Mouse (Mus musculus) spleen, postnatal 14 days (tissue): ENCODE measurements around the gene Hmmr.
A peak's percentile ranks its signal among the peaks of the same experiment; 100 is the strongest.
"Not testable (repeated sequence)": the region's sequence is repeated elsewhere in the genome, so short reads cannot be mapped to it uniquely, and the experiment has no call there.

ENCODE experiments used
- DNase-seq, 2 experiments: peaks; one replicate each; pipeline ENCODE4 v3.0.0; 2021 to 2022; ENCODE audit warnings: low spot score in 2 of 2

The Hmmr gene

GRCm38 (mm10) chr11:40733339-40734174, at the start of gene Hmmr, which contains the start of gene Nudcd2:
TSS of gene Hmmr (minus strand) at chr11:40733422.
TSS of gene Nudcd2 (plus strand) at chr11:40733667.
- peak; percentile 80 to 85 for DNase-seq

GRCm38 (mm10) chr11:40781857-40782256, 48.6 kb upstream of the Hmmr start:
- DNase-seq, result no peak

GRCm38 (mm10) chr11:40775315-40776269, 42.4 kb upstream of the Hmmr start:
- no peak for DNase-seq

GRCm38 (mm10) chr11:40764690-40765089, 31.5 kb upstream of the Hmmr start:
- no peak for DNase-seq

GRCm38 (mm10) chr11:40763395-40763794, 30.2 kb upstream of the Hmmr start:
- no peak for DNase-seq

- DNase-seq, result no peak
These were observed 26.7 kb upstream of the Hmmr start for GRCm38 (mm10) chr11:40759896-40760295.

GRCm38 (mm10) chr11:40755968-40756367, 22.7 kb upstream of the Hmmr start:
- no peak for DNase-seq

- peak; percentile 73 to 81 for DNase-seq
These were observed 21.9 kb upstream of the Hmmr start, which contains the start of gene Ccng1 for GRCm38 (mm10) chr11:40755109-40755627. TSS of gene Ccng1 (minus strand) at chr11:40755311.

- DNase-seq, result no peak
These were observed 21.5 kb upstream of the Hmmr start for GRCm38 (mm10) chr11:40754664-40755107.

GRCm38 (mm10) chr11:40753836-40754235, 20.6 kb upstream of the Hmmr start:
- no peak for DNase-seq

- no peak for DNase-seq
These were observed 14.5 kb upstream of the Hmmr start for GRCm38 (mm10) chr11:40747716-40748115.

- no peak for DNase-seq
These were observed 13.1 kb upstream of the Hmmr start for GRCm38 (mm10) chr11:40746361-40746760.

- no peak for DNase-seq
These were observed 11.1 kb upstream of the Hmmr start for GRCm38 (mm10) chr11:40744348-40744747.

- no peak for DNase-seq
These were observed 8.5 kb upstream of the Hmmr start for GRCm38 (mm10) chr11:40741605-40742262.

GRCm38 (mm10) chr11:40737369-40737768, 4.1 kb upstream of the Hmmr start:
- no peak for DNase-seq

GRCm38 (mm10) chr11:40734251-40734752, 1.1 kb upstream of the Hmmr start:
- DNase-seq, result no peak

- DNase-seq, result no peak
These were observed 254 bp downstream of the Hmmr start for GRCm38 (mm10) chr11:40732997-40733338.

GRCm38 (mm10) chr11:40718324-40718723, 14.9 kb downstream of the Hmmr start:
- no peak for DNase-seq

- DNase-seq, result no peak
These were observed 17.7 kb downstream of the Hmmr start for GRCm38 (mm10) chr11:40715524-40715923.

GRCm38 (mm10) chr11:40713858-40714257, 19.4 kb downstream of the Hmmr start:
- no peak for DNase-seq

- not testable (repeated sequence) for DNase-seq
These were observed 23.3 kb downstream of the Hmmr start for GRCm38 (mm10) chr11:40709899-40710298.
